Mouse (Mus musculus) liver, embryonic 12.5 days (tissue): ENCODE measurements around the gene Kitl. TPM values are rescaled to one million over a fixed set of nuclear protein-coding genes. Genes with fewer than 3 reads are reported as not detected.

Source experiments
- ATAC-seq: fragments of 200-750 bp; cut with Nextera tagmentation; 2 replicates; pipeline ENCODE4 v1.8.0; 2017; ENCODE audit warnings: moderate number of reproducible peaks, mild to moderate bottlenecking, moderate library complexity
- H3K27ac ChIP-seq: fragments of 300-500 bp; sonication (generic); 2 replicates; pipeline ENCODE4 v1.5.1; 2016; ENCODE audit warnings: mild to moderate bottlenecking
- H3K27me3 ChIP-seq: fragments of 300-500 bp; sonication (generic); replicated peaks from 2 replicates; pipeline ENCODE4 v1.6.1; 2016; ENCODE audit warnings: mild to moderate bottlenecking, moderate library complexity
- H3K36me3 ChIP-seq: fragments of 300-500 bp; sonication (generic); 2 replicates; pipeline ENCODE4 v1.6.1; 2016; ENCODE audit warnings: mild to moderate bottlenecking, moderate library complexity
- H3K4me1 ChIP-seq: fragments of 300-500 bp; sonication (generic); 2 replicates; pipeline ENCODE4 v1.6.1; 2016
- H3K4me2 ChIP-seq: fragments of 300-500 bp; sonication (generic); 2 replicates; pipeline ENCODE4 v1.6.1; 2016; ENCODE audit warnings: mild to moderate bottlenecking, moderate library complexity
- H3K4me3 ChIP-seq: fragments of 300-500 bp; sonication (generic); 2 replicates; pipeline ENCODE4 v1.5.1; 2016; ENCODE audit warnings: mild to moderate bottlenecking, moderate library complexity
- H3K9ac ChIP-seq: fragments of 300-500 bp; sonication (generic); 2 replicates; pipeline ENCODE4 v1.6.1; 2016; ENCODE audit warnings: mild to moderate bottlenecking, moderate library complexity
- H3K9me3 ChIP-seq: fragments of 300-500 bp; sonication (generic); replicated peaks from 2 replicates; pipeline ENCODE4 v1.6.1; 2016; ENCODE audit warnings: mild to moderate bottlenecking, moderate library complexity
- WGBS: fragments of 180-500 bp; shearing (Covaris S2); methylation state at CpG from one replicate; pipeline ENCODE4 v1.1.7; 2016; ENCODE audit not compliant: insufficient replicate concordance; 5-methylcytosine and 5-hydroxymethylcytosine counted together
- polyA plus RNA-seq: library from polyadenylated mRNA; unstranded; fragments of >200 nt; fragmentation: Nextera tagmentation; extraction: Ambion mirVana; gene quantifications from 2 replicates; pipeline ENCODE4 v1.2.1, GENCODE M21; 2016

The Kitl gene
- polyA plus RNA-seq, 1 experiment from 2014 or later = 19.6 TPM

GRCm38 (mm10) chr10:100030980-100031516 lies 15.6 kb downstream of the Kitl start:
- Histone ChIP-seq H3K4me2 (peak overlapping the region; percentile 22; the same call in 1 of the 2 replicates), H3K27ac (no peak overlapping the region), H3K9ac (no peak overlapping the region), H3K36me3 (no peaks in the 10 kb centered on the region), H3K9me3 (no peaks in the 10 kb centered on the region), H3K4me3 (no peak overlapping the region), H3K27me3 (no peaks in the 10 kb centered on the region), H3K4me1 (peaks cover 16% of the 10 kb centered on the region; the same call in 1 of the 2 replicates)
- no peak for ATAC-seq
- WGBS = 62% methylated on average over 12 of the region's 12 CpGs

- 14% methylated on average over 11 of the region's 11 CpGs for WGBS
- no peak overlapping the region for H3K27ac ChIP-seq
- H3K9me3 ChIP-seq = no peaks in the 10 kb centered on the region
- no peaks in the 10 kb centered on the region for H3K27me3 ChIP-seq
- H3K9ac ChIP-seq = no peak overlapping the region
- peak overlapping the region; percentile 22; the same call in 1 of the 2 replicates for H3K4me2 ChIP-seq
- no peaks in the 10 kb centered on the region for H3K36me3 ChIP-seq
- no peak overlapping the region for H3K4me3 ChIP-seq
- ATAC-seq = no peak
- H3K4me1 ChIP-seq = peaks cover 16% of the 10 kb centered on the region; the same call in 1 of the 2 replicates
Observed at GRCm38 (mm10) chr10:100031631-100032030, 16.2 kb downstream of the Kitl start.

GRCm38 (mm10) chr10:100032566-100032965 lies 17.1 kb downstream of the Kitl start:
- WGBS = 62% methylated on average over 3 of the region's 3 CpGs
- Histone ChIP-seq H3K9me3 (no peaks in the 10 kb centered on the region), H3K4me2 (no peak overlapping the region), H3K36me3 (no peaks in the 10 kb centered on the region), H3K4me3 (no peak overlapping the region), H3K27me3 (no peaks in the 10 kb centered on the region), H3K4me1 (peaks cover 16% of the 10 kb centered on the region; the same call in 1 of the 2 replicates), H3K27ac (no peak overlapping the region), H3K9ac (no peak overlapping the region)
- ATAC-seq = no peak

GRCm38 (mm10) chr10:100036021-100036420 lies 20.6 kb downstream of the Kitl start:
- peaks cover 11% of the 10 kb centered on the region; the same call in 1 of the 2 replicates for H3K4me1 ChIP-seq
- H3K9me3 ChIP-seq = no peaks in the 10 kb centered on the region
- no peak overlapping the region for H3K4me2 ChIP-seq
- no peak for ATAC-seq
- WGBS = 52% methylated on average over 4 of the region's 4 CpGs
- no peaks in the 10 kb centered on the region for H3K27me3 ChIP-seq
- H3K36me3 ChIP-seq = no peaks in the 10 kb centered on the region
- H3K27ac ChIP-seq = no peak overlapping the region
- H3K9ac ChIP-seq = no peak overlapping the region
- no peak overlapping the region for H3K4me3 ChIP-seq

- H3K36me3 ChIP-seq = no peaks in the 10 kb centered on the region
- no peak overlapping the region for H3K9ac ChIP-seq
- 53% methylated on average over 12 of the region's 12 CpGs for WGBS
- H3K4me2 ChIP-seq = no peak overlapping the region
- no peak overlapping the region for H3K4me3 ChIP-seq
- peak overlapping the region; percentile 51; the same call in 1 of the 2 replicates for H3K27ac ChIP-seq
- H3K27me3 ChIP-seq = no peaks in the 10 kb centered on the region
- H3K9me3 ChIP-seq = no peaks in the 10 kb centered on the region
- peak; percentile 48; the same call in 1 of the 2 replicates for ATAC-seq
- H3K4me1 ChIP-seq = no peaks in the 10 kb centered on the region; the same call in 1 of the 2 replicates
Observed at GRCm38 (mm10) chr10:100038342-100038898, 23.0 kb downstream of the Kitl start.

GRCm38 (mm10) chr10:100038994-100039393 lies 23.6 kb downstream of the Kitl start:
- Histone ChIP-seq H3K36me3 (no peaks in the 10 kb centered on the region), H3K9ac (no peak overlapping the region), H3K27me3 (no peaks in the 10 kb centered on the region), H3K4me2 (no peak overlapping the region), H3K4me1 (no peaks in the 10 kb centered on the region; the same call in 1 of the 2 replicates), H3K27ac (peak overlapping the region; percentile 10; the same call in 1 of the 2 replicates), H3K4me3 (no peak overlapping the region), H3K9me3 (no peaks in the 10 kb centered on the region)
- WGBS = 73% methylated on average over 8 of the region's 8 CpGs
- no peak for ATAC-seq

GRCm38 (mm10) chr10:100043748-100044147 lies 28.3 kb downstream of the Kitl start:
- ATAC-seq = no peak
- Histone ChIP-seq H3K36me3 (no peaks in the 10 kb centered on the region), H3K4me2 (no peak overlapping the region), H3K9me3 (no peaks in the 10 kb centered on the region), H3K27ac (no peak overlapping the region), H3K4me1 (no peaks in the 10 kb centered on the region), H3K9ac (no peak overlapping the region), H3K4me3 (no peak overlapping the region), H3K27me3 (no peaks in the 10 kb centered on the region)
- 70% methylated on average over 5 of the region's 5 CpGs for WGBS

- no peaks in the 10 kb centered on the region for H3K9me3 ChIP-seq
- H3K4me1 ChIP-seq = no peaks in the 10 kb centered on the region
- no peaks in the 10 kb centered on the region for H3K36me3 ChIP-seq
- 77% methylated on average over 6 of the region's 6 CpGs for WGBS
- no peak overlapping the region for H3K9ac ChIP-seq
- no peak overlapping the region for H3K4me3 ChIP-seq
- no peak overlapping the region for H3K4me2 ChIP-seq
- no peak overlapping the region for H3K27ac ChIP-seq
- H3K27me3 ChIP-seq = no peaks in the 10 kb centered on the region
- no peak for ATAC-seq
Observed at GRCm38 (mm10) chr10:100044153-100044552, 28.7 kb downstream of the Kitl start.

GRCm38 (mm10) chr10:100051146-100051783 lies 35.8 kb downstream of the Kitl start:
- Histone ChIP-seq H3K9me3 (no peaks in the 10 kb centered on the region), H3K27me3 (no peaks in the 10 kb centered on the region), H3K27ac (no peak overlapping the region), H3K4me2 (no peak overlapping the region), H3K9ac (no peak overlapping the region), H3K4me3 (no peak overlapping the region), H3K4me1 (no peaks in the 10 kb centered on the region), H3K36me3 (peaks cover 7% of the 10 kb centered on the region; the same call in 1 of the 2 replicates)
- no peak for ATAC-seq
- WGBS = 54% methylated on average over 9 of the region's 10 CpGs

- H3K9me3 ChIP-seq = no peaks in the 10 kb centered on the region
- no peak for ATAC-seq
- 78% methylated on average over 4 of the region's 4 CpGs for WGBS
- no peak overlapping the region for H3K27ac ChIP-seq
- H3K4me2 ChIP-seq = no peak overlapping the region
- no peak overlapping the region for H3K4me3 ChIP-seq
- H3K4me1 ChIP-seq = no peaks in the 10 kb centered on the region
- H3K27me3 ChIP-seq = no peaks in the 10 kb centered on the region
- H3K36me3 ChIP-seq = peaks cover 7% of the 10 kb centered on the region; the same call in 1 of the 2 replicates
- H3K9ac ChIP-seq = no peak overlapping the region
Observed at GRCm38 (mm10) chr10:100052404-100052803, 37.0 kb downstream of the Kitl start.

GRCm38 (mm10) chr10:100052911-100053310 lies 37.5 kb downstream of the Kitl start:
- Histone ChIP-seq H3K4me2 (no peak overlapping the region), H3K9ac (no peak overlapping the region), H3K4me3 (no peak overlapping the region), H3K36me3 (peaks cover 7% of the 10 kb centered on the region; the same call in 1 of the 2 replicates), H3K4me1 (no peaks in the 10 kb centered on the region), H3K27ac (no peak overlapping the region), H3K27me3 (no peaks in the 10 kb centered on the region), H3K9me3 (no peaks in the 10 kb centered on the region)
- ATAC-seq = no peak
- WGBS = 61% methylated on average over 4 of the region's 4 CpGs

- no peaks in the 10 kb centered on the region for H3K4me1 ChIP-seq
- no peak overlapping the region for H3K9ac ChIP-seq
- no peak for ATAC-seq
- 68% methylated on average over 3 of the region's 3 CpGs for WGBS
- no peak overlapping the region for H3K4me3 ChIP-seq
- H3K9me3 ChIP-seq = no peaks in the 10 kb centered on the region
- H3K27me3 ChIP-seq = no peaks in the 10 kb centered on the region
- H3K27ac ChIP-seq = no peak overlapping the region
- no peak overlapping the region for H3K4me2 ChIP-seq
- H3K36me3 ChIP-seq = peaks cover 7% of the 10 kb centered on the region; the same call in 1 of the 2 replicates
Observed at GRCm38 (mm10) chr10:100054006-100054405, 38.6 kb downstream of the Kitl start.
